Mouse (Mus musculus) lung, embryonic 14.5 days (tissue): ENCODE results near the gene 4930544G11Rik. TPM values are rescaled to one million over a fixed set of nuclear protein-coding genes. Genes with fewer than 3 reads are reported as not detected.

Experiments
- ATAC-seq: fragments of 200-750 bp; cut with Nextera tagmentation; 2 replicates; pipeline ENCODE4 v1.8.0; 2017; ENCODE audit warnings: mild to moderate bottlenecking, moderate TSS enrichment, moderate library complexity; ENCODE audit not compliant: insufficient read depth
- DNase-seq: peaks from one replicate; pipeline ENCODE4 v3.0.0-alpha.2; 2015
- H3K27ac ChIP-seq: fragments of 300-500 bp; sonication (generic); 2 replicates; pipeline ENCODE4 v1.5.1; 2014; ENCODE audit warnings: low read depth, mild to moderate bottlenecking, moderate library complexity
- H3K27me3 ChIP-seq: fragments of 300-500 bp; sonication (generic); 2 replicates; pipeline ENCODE4 v1.6.1; 2014; ENCODE audit warnings: low read length, control low read depth; ENCODE audit not compliant: insufficient read depth
- H3K36me3 ChIP-seq: fragments of 300-500 bp; sonication (generic); 2 replicates; pipeline ENCODE4 v1.6.1; 2014; ENCODE audit warnings: control low read depth; ENCODE audit not compliant: insufficient read depth
- H3K4me1 ChIP-seq: fragments of 300-500 bp; sonication (generic); 2 replicates; pipeline ENCODE4 v1.6.1; 2014; ENCODE audit warnings: antibody characterized with exemption, control low read depth; ENCODE audit not compliant: insufficient read depth
- H3K4me2 ChIP-seq: fragments of 300-500 bp; sonication (generic); 2 replicates; pipeline ENCODE4 v1.6.1; 2014; ENCODE audit warnings: mild to moderate bottlenecking
- H3K4me3 ChIP-seq: fragments of 300-500 bp; sonication (generic); 2 replicates; pipeline ENCODE4 v1.5.1; 2014; ENCODE audit warnings: low read depth, low read length
- H3K9ac ChIP-seq: fragments of 300-500 bp; sonication (generic); 2 replicates; pipeline ENCODE4 v1.6.1; 2014
- H3K9me3 ChIP-seq: fragments of 300-500 bp; sonication (generic); 2 replicates; pipeline ENCODE4 v1.6.1; 2016; ENCODE audit warnings: low read depth, low read length, control low read depth
- CTCF ChIP-seq: IDR thresholded peaks from 2 replicates; pipeline ENCODE4 v1.5.1; 2016; ENCODE audit warnings: antibody characterized with exemption, low read depth
- polyA plus RNA-seq: library from polyadenylated mRNA; unstranded; fragments of >200 nt; fragmentation: Nextera tagmentation; extraction: Ambion mirVana; gene quantifications from 2 replicates; pipeline ENCODE4 v1.2.1, GENCODE M21; 2014

4930544G11Rik gene
- polyA plus RNA-seq, 1 experiment from 2014 or later: not detected

DNA sequence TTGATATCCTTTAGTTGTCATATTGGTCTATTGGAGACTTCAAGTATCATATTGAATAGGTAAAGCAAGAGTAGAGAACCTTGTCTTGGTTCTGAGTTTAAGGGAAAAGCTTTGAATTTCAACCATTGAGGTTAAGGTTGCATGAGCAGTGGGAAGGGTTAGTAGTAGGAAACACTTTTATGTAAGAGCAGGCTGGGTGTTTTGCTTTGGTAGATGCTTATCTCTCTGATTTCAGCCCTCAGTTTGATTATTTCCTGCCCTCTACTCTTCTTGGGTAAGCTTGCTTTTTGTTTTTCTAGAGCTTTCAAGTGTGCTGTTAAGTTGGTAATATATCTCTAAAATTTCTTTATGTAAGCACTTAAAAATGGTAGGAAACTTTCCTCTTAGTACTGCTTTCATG, 45.9 kb downstream of the 4930544G11Rik start:
- no peak for DNase-seq
- no peak overlapping the region for H3K9ac ChIP-seq
- no peak for ATAC-seq
- TF ChIP-seq CTCF: no peak
- no peak overlapping the region for H3K4me2 ChIP-seq
- no peaks in the 10 kb centered on the region for H3K36me3 ChIP-seq
- no peaks in the 10 kb centered on the region for H3K4me1 ChIP-seq
- H3K4me3 ChIP-seq: no peak overlapping the region
- H3K27ac ChIP-seq: no peak overlapping the region
- peaks cover 3% of the 10 kb centered on the region; the same call in 1 of the 2 replicates for H3K9me3 ChIP-seq
- no peaks in the 10 kb centered on the region for H3K27me3 ChIP-seq

Other genes starting within 250 kb of the 4930544G11Rik start
- gene Prdm5, start 173.6 kb upstream of the 4930544G11Rik start, polyA plus RNA-seq: 23.5 and 25.0 TPM in 2 replicates